Mouse (Mus musculus) cerebellum, postnatal 10 days (tissue): ENCODE data around the gene Aqp6.

Experiments
- DNase-seq, 2 experiments: peaks; one replicate each; pipeline ENCODE4 v3.0.0; 2021; ENCODE audit warnings: mixed read lengths in 2 of 2

Aqp6 gene

GRCm38 (mm10) chr15:99649067-99649761 lies 48.0 kb downstream of the Aqp6 start:
- no peak for DNase-seq

GRCm38 (mm10) chr15:99650304-99650703 lies 49.1 kb downstream of the Aqp6 start:
- DNase-seq, result no peak

- peak; percentile 98 for DNase-seq
Observed at GRCm38 (mm10) chr15:99651163-99651872, 50.1 kb downstream of the Aqp6 start, which contains the start of gene Racgap1. Gene Racgap1, minus strand, starts transcription at chr15:99651656.

- no peak for DNase-seq
Observed at GRCm38 (mm10) chr15:99651984-99652872, 51.0 kb downstream of the Aqp6 start.

GRCm38 (mm10) chr15:99653291-99653690 lies 52.1 kb downstream of the Aqp6 start:
- peak; percentile 53 to 63 for DNase-seq

GRCm38 (mm10) chr15:99653876-99654275 lies 52.7 kb downstream of the Aqp6 start:
- DNase-seq, result peak in 1 of 2 experiments; percentile 33
